Mouse (Mus musculus) spleen, adult 2 months (tissue): ENCODE data around the gene Ripor1.

Source experiments
- CTCF ChIP-seq: fragments of 200-500 bp; IDR thresholded peaks from 2 replicates; pipeline ENCODE4 v1.5.1; 2011; ENCODE audit warnings: mild to moderate bottlenecking, inconsistent platforms; ENCODE audit not compliant: insufficient read depth, insufficient read length, insufficient replicate concordance; ENCODE audit errors: extremely low read depth
- POLR2A ChIP-seq: fragments of 200-500 bp; IDR thresholded peaks from 2 replicates; pipeline ENCODE4 v1.6.1; 2011; ENCODE audit warnings: low read depth, low read length, inconsistent platforms

DNA sequence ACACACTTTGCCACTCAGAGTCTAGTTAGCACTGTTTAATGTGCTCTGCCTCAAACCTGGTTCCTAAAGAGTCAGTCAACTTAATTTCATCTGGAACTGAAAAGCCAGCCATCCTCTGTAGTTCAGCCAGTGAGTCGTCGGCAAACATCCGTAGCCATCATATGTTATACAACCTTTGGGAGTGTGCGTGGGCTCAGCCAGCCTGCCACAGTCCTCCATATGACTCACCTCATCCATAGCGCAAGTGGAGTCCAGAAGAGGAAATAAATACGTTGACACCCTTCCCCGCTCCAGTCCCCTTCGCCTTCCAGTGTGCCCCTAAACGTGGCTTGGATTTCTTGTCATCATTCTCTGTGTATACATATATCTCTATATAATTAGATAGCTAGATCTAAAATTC lies 33.2 kb upstream of the Ripor1 start:
- TF ChIP-seq POLR2A (no peak), CTCF (no peak)
